Mouse (Mus musculus): ENCODE data around the gene Bmp8a. TPM values are rescaled to one million over a fixed set of nuclear protein-coding genes. Genes with fewer than 3 reads are reported as not detected.
A peak's percentile ranks its signal among the peaks of the same experiment; 100 is the strongest.
"Not testable (repeated sequence)": the region's sequence is repeated elsewhere in the genome, so short reads cannot be mapped to it uniquely, and the experiment has no call there.

The Bmp8a gene
- polyA plus RNA-seq, 1 experiment from 2014 or later, result not detected

DNA sequence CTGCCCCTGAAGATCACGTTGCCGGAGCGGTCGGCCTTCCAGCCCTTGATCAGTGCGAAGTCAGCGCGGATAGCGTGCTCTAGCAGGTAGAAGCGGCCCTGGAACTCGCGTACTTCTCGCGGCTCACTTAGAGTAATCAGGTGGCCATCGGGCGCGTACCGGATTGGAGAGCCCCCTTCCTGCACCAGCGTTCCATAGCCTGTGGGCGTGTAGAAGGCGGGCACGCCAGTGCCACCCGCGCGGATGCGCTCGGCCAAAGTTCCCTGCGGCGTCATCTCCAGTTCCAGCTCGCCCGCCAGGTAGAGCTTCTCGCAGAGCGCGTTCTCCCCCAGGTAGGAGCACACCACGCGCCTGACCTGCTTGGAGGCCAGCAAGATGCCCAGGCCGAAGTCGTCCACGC lies 20.1 kb downstream of the Bmp8a start:
- H3K9me3 ChIP-seq (replicated peaks; ENCODE audit: control insufficient read depth, low read length); H3K4me1 ChIP-seq (ENCODE audit: control insufficient read depth, insufficient read depth, low read length); ATAC-seq; DNase-seq (ENCODE audit: low spot score); H3K4me3 ChIP-seq (ENCODE audit: low read depth, low read length); H3K9ac ChIP-seq (ENCODE audit: low read length); H3K27me3 ChIP-seq (replicated peaks; ENCODE audit: control insufficient read depth, insufficient read depth, low read length); H3K27ac ChIP-seq (ENCODE audit: low read depth, low read length); H3K36me3 ChIP-seq (ENCODE audit: control insufficient read depth, insufficient read depth, low read length): not testable (repeated sequence)
- WGBS, result 23% methylated on average over 25 of the region's 38 CpGs
- H3K4me2 ChIP-seq (ENCODE audit: low read length), result peak overlapping the region; percentile 26

DNA sequence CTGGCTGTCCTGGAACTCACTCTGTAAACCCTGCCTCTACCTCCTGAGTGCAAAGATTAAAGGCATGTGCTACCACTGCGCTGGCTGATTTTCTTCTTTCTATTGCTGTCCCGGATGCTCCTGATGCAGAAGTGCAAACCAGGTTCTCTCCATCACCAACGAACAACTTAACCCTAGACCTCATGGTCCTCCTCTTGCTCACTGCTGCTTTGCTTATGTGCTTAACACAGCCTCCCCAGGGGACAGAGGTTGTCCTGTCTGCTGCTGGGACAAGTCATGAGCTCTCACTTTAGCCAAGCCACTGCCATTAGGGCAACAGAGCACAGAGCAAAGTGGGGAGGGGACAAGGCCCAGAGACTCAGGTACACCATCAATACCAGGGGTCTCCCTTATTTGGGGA lies 28.6 kb downstream of the Bmp8a start:
- Histone ChIP-seq H3K27ac (ENCODE audit: low read depth, low read length) (no peak overlapping the region), H3K4me2 (ENCODE audit: low read length) (no peak overlapping the region), H3K9me3 (replicated peaks; ENCODE audit: control insufficient read depth, low read length) (no peaks in the 10 kb centered on the region), H3K4me3 (ENCODE audit: low read depth, low read length) (no peak overlapping the region), H3K36me3 (ENCODE audit: control insufficient read depth, insufficient read depth, low read length) (no peaks in the 10 kb centered on the region), H3K27me3 (replicated peaks; ENCODE audit: control insufficient read depth, insufficient read depth, low read length) (no peaks in the 10 kb centered on the region), H3K9ac (ENCODE audit: low read length) (no peak overlapping the region), H3K4me1 (ENCODE audit: control insufficient read depth, insufficient read depth, low read length) (no peaks in the 10 kb centered on the region)
- no peak for ATAC-seq
- 90% methylated on average over 3 of the region's 3 CpGs for WGBS
- no peak for DNase-seq (ENCODE audit: low spot score)

DNA sequence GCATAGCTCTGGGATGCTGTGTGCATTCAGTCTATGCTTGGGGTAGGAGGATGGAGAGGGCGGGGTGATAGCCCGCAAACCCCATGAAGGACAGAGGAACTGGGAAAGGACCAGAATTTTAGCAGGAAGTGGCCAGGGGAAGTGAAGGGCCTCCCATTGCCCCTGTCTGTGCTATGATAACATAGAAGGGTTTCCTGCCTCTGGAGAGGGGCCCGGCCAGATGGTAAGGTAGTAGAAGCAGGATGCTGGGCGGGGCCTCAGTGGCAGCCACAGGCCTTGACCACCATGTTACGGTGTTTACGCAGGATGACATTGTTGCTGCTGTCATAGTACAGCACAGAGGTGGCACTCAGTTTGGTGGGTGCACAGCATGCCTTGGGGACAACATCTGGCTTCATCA lies 30.0 kb downstream of the Bmp8a start:
- H3K4me3 ChIP-seq (ENCODE audit: low read depth, low read length), result no peak overlapping the region
- no peaks in the 10 kb centered on the region for H3K4me1 ChIP-seq (ENCODE audit: control insufficient read depth, insufficient read depth, low read length)
- H3K9me3 ChIP-seq (replicated peaks; ENCODE audit: control insufficient read depth, low read length), result no peaks in the 10 kb centered on the region
- ATAC-seq (no peak), DNase-seq (ENCODE audit: low spot score) (no peak)
- no peaks in the 10 kb centered on the region for H3K27me3 ChIP-seq (replicated peaks; ENCODE audit: control insufficient read depth, insufficient read depth, low read length)
- no peak overlapping the region for H3K27ac ChIP-seq (ENCODE audit: low read depth, low read length)
- H3K9ac ChIP-seq (ENCODE audit: low read length), result no peak overlapping the region
- WGBS, result 96% methylated on average over 6 of the region's 6 CpGs
- H3K4me2 ChIP-seq (ENCODE audit: low read length), result no peak overlapping the region
- no peaks in the 10 kb centered on the region for H3K36me3 ChIP-seq (ENCODE audit: control insufficient read depth, insufficient read depth, low read length)

DNA sequence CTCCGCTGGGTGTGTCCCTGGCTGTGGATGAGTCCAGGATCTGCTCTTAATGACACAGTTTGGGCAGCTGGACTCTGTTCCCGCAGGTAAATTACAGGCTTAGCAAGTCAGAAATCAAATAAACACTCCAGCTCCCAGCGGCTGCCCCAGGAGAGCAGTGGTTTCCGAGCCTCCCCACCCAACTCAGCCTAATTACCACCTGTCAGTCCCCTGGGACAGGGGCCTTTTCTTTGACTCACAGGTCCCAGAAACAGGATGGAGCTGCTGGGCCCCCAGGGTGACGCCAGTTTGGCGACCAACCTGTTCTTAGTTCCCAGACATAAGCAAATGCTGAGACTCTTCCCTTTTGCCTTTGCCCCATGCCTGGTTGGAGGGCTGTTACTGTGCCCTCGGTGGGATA lies 31.2 kb downstream of the Bmp8a start:
- H3K27me3 ChIP-seq (replicated peaks; ENCODE audit: control insufficient read depth, insufficient read depth, low read length), result no peaks in the 10 kb centered on the region
- H3K4me1 ChIP-seq (ENCODE audit: control insufficient read depth, insufficient read depth, low read length), result no peaks in the 10 kb centered on the region
- 90% methylated on average over 7 of the region's 7 CpGs for WGBS
- DNase-seq (ENCODE audit: low spot score) (no peak), ATAC-seq (no peak)
- H3K27ac ChIP-seq (ENCODE audit: low read depth, low read length), result no peak overlapping the region
- H3K9ac ChIP-seq (ENCODE audit: low read length), result no peak overlapping the region
- H3K4me3 ChIP-seq (ENCODE audit: low read depth, low read length), result no peak overlapping the region
- H3K36me3 ChIP-seq (ENCODE audit: control insufficient read depth, insufficient read depth, low read length), result no peaks in the 10 kb centered on the region
- no peaks in the 10 kb centered on the region for H3K9me3 ChIP-seq (replicated peaks; ENCODE audit: control insufficient read depth, low read length)
- no peak overlapping the region for H3K4me2 ChIP-seq (ENCODE audit: low read length)

DNA sequence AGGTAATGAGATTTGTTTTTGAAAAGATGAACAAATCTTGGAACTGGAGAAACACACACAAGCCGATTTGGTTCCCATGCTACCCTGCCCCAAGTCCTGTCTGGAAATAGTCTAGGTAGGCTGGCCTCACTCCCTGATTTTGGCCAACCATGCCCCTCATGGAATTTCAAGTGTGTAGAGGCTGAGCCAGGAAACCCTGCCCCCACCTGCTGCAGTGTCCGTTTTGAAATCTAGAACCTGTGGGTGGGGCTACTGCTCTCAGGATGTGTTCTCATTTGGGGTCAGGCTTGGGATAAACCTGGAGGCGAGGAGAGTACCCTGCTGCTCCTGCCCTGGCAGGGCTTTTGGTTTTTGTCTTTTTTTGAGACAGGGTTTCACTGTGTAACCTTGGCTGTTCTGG lies 34.8 kb downstream of the Bmp8a start:
- Histone ChIP-seq H3K27me3 (replicated peaks; ENCODE audit: control insufficient read depth, insufficient read depth, low read length) (no peaks in the 10 kb centered on the region), H3K9ac (ENCODE audit: low read length) (no peak overlapping the region), H3K9me3 (replicated peaks; ENCODE audit: control insufficient read depth, low read length) (no peaks in the 10 kb centered on the region), H3K36me3 (ENCODE audit: control insufficient read depth, insufficient read depth, low read length) (peaks cover 8% of the 10 kb centered on the region; the same call in 1 of the 2 replicates), H3K4me2 (ENCODE audit: low read length) (no peak overlapping the region), H3K4me1 (ENCODE audit: control insufficient read depth, insufficient read depth, low read length) (no peaks in the 10 kb centered on the region), H3K27ac (ENCODE audit: low read depth, low read length) (no peak overlapping the region), H3K4me3 (ENCODE audit: low read depth, low read length) (no peak overlapping the region)
- DNase-seq (ENCODE audit: low spot score), result no peak
- no peak for ATAC-seq
- WGBS, result 62% methylated on average over 3 of the region's 3 CpGs

DNA sequence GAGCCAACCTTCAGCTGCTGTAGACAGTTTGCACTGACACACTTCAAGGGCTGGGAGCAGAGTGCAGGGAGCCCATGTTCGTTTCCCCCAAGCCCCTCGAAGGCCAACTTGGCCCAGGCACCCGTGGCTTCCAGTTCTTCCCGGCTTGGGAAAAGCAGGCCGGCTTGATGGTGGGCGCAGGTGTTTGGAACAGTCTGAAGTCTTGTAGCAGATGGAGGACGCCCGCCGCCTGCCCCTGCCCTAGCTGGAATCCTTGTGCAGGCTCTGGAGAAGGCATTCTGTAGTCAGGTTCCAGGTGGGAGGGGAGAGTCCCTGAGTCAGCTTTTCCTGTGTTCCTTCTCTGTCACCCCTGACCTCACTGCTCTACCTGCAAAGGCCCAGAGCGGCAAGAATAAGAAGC lies 36.1 kb downstream of the Bmp8a start:
- no peak for DNase-seq (ENCODE audit: low spot score)
- no peak for ATAC-seq
- H3K36me3 ChIP-seq (ENCODE audit: control insufficient read depth, insufficient read depth, low read length), result peaks cover 19% of the 10 kb centered on the region
- no peaks in the 10 kb centered on the region for H3K27me3 ChIP-seq (replicated peaks; ENCODE audit: control insufficient read depth, insufficient read depth, low read length)
- no peak overlapping the region for H3K27ac ChIP-seq (ENCODE audit: low read depth, low read length)
- no peak overlapping the region for H3K4me2 ChIP-seq (ENCODE audit: low read length)
- H3K9me3 ChIP-seq (replicated peaks; ENCODE audit: control insufficient read depth, low read length), result no peaks in the 10 kb centered on the region
- 85% methylated on average over 10 of the region's 10 CpGs for WGBS
- no peaks in the 10 kb centered on the region for H3K4me1 ChIP-seq (ENCODE audit: control insufficient read depth, insufficient read depth, low read length)
- H3K9ac ChIP-seq (ENCODE audit: low read length), result no peak overlapping the region
- H3K4me3 ChIP-seq (ENCODE audit: low read depth, low read length), result no peak overlapping the region

DNA sequence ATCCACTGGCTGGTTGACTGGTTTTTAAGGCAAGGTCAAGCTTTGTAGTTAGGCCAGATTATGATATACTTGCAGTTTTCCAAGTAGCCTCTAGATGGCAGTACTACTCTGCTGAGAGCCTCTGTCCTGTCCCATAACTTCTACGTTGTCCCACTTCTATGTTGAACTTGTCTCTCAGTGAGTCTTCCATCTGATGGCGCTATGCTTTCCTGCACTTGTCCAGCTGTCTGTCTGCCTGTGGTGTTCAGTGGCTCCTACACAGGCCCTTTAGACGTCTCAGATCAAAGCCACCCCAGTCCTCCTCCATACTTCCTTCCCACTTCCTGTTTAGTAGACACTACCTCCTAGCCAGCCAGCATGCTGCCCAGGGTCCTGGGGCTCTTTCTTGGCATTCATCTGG lies 37.3 kb downstream of the Bmp8a start:
- H3K4me3 ChIP-seq (ENCODE audit: low read depth, low read length), result no peak overlapping the region
- no peaks in the 10 kb centered on the region for H3K4me1 ChIP-seq (ENCODE audit: control insufficient read depth, insufficient read depth, low read length)
- peak; percentile 73 for DNase-seq (ENCODE audit: low spot score)
- WGBS, result 44% methylated on average over 3 of the region's 3 CpGs
- ATAC-seq, result peak; percentile 46; the same call in 1 of the 2 replicates
- H3K9ac ChIP-seq (ENCODE audit: low read length), result no peak overlapping the region
- no peak overlapping the region for H3K4me2 ChIP-seq (ENCODE audit: low read length)
- no peaks in the 10 kb centered on the region for H3K27me3 ChIP-seq (replicated peaks; ENCODE audit: control insufficient read depth, insufficient read depth, low read length)
- peaks cover 26% of the 10 kb centered on the region for H3K36me3 ChIP-seq (ENCODE audit: control insufficient read depth, insufficient read depth, low read length)
- H3K9me3 ChIP-seq (replicated peaks; ENCODE audit: control insufficient read depth, low read length), result no peaks in the 10 kb centered on the region
- no peak overlapping the region for H3K27ac ChIP-seq (ENCODE audit: low read depth, low read length)

DNA sequence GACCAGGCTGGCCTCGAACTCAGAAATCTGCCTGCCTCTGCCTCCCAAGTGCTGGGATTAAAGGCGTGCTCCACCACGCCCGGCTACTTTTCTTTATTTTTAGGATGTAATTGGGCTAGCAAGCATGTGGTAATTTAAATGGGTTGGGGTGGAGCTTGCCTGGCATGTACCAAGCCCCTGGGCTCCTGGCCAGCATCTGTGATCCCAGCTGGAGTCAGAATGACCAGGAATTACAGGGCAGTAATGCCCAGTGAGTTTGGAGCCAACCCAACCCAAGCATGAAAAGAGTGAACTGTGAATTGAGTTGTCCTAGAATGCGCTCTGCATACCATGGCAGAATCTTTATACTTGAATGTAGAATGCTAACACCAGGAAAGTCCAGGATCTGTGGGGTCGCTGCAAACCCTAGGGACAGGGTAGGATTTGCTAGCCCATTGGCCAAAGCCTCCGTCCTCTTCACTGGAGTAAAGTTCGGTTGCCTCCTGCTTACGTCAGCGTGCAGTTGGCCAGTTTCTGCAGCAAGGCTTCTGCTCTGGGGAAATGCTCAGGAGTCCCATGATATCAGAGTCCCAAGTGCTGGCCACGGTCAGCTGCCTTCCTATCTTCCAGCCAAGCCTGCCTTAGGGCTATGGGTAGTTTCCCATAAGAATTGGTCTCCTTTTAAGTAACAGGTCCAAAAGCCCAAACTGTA lies 43.9 kb downstream of the Bmp8a start:
- ATAC-seq, result no peak
- no peak overlapping the region for H3K27ac ChIP-seq (ENCODE audit: low read depth, low read length)
- peaks cover 89% of the 10 kb centered on the region for H3K36me3 ChIP-seq (ENCODE audit: control insufficient read depth, insufficient read depth, low read length)
- no peaks in the 10 kb centered on the region for H3K4me1 ChIP-seq (ENCODE audit: control insufficient read depth, insufficient read depth, low read length)
- no peak overlapping the region for H3K4me2 ChIP-seq (ENCODE audit: low read length)
- H3K4me3 ChIP-seq (ENCODE audit: low read depth, low read length), result no peak overlapping the region
- H3K9ac ChIP-seq (ENCODE audit: low read length), result no peak overlapping the region
- WGBS, result 94% methylated on average over 11 of the region's 11 CpGs
- H3K9me3 ChIP-seq (replicated peaks; ENCODE audit: control insufficient read depth, low read length), result no peaks in the 10 kb centered on the region
- DNase-seq (ENCODE audit: low spot score), result no peak
- no peaks in the 10 kb centered on the region for H3K27me3 ChIP-seq (replicated peaks; ENCODE audit: control insufficient read depth, insufficient read depth, low read length)

DNA sequence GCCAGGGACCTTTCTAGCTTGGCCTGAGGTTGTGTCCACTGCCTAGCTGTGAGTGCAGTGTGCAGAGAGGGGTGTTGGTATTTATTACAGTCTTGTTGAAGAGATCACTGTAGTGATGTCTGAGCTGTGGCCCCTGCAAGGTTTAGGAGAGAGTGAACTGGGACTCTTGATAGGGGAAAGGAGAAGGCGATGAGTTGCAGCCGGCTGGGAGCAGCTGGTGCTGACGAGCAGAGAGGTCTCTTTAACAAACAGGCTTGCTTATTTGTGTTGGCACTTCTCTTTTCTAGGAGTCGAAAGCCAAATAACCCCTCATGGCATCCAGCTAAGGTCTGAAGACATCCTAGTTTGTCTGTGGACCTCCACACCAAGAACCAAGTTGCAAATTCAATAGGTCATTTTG lies 44.8 kb downstream of the Bmp8a start:
- no peak for ATAC-seq
- H3K4me1 ChIP-seq (ENCODE audit: control insufficient read depth, insufficient read depth, low read length), result no peaks in the 10 kb centered on the region
- H3K4me3 ChIP-seq (ENCODE audit: low read depth, low read length), result no peak overlapping the region
- no peak overlapping the region for H3K9ac ChIP-seq (ENCODE audit: low read length)
- peaks cover 91% of the 10 kb centered on the region for H3K36me3 ChIP-seq (ENCODE audit: control insufficient read depth, insufficient read depth, low read length)
- H3K4me2 ChIP-seq (ENCODE audit: low read length), result no peak overlapping the region
- 94% methylated on average over 4 of the region's 4 CpGs for WGBS
- H3K27ac ChIP-seq (ENCODE audit: low read depth, low read length), result no peak overlapping the region
- H3K27me3 ChIP-seq (replicated peaks; ENCODE audit: control insufficient read depth, insufficient read depth, low read length), result no peaks in the 10 kb centered on the region
- H3K9me3 ChIP-seq (replicated peaks; ENCODE audit: control insufficient read depth, low read length), result no peaks in the 10 kb centered on the region
- DNase-seq (ENCODE audit: low spot score), result no peak

Data from forebrain, embryonic 14.5 days (tissue).